Mouse (Mus musculus) cerebellum, postnatal 14 days (tissue): Measurements from ENCODE around the gene Slc25a21.

Source experiments
- DNase-seq, 2 experiments: peaks; one replicate each; pipeline ENCODE4 v3.0.0; 2021; ENCODE audit warnings: mixed read lengths in 2 of 2

Gene Slc25a21

GRCm38 (mm10) chr12:57184401-57185147 lies 12.7 kb downstream of the Slc25a21 start:
- no peak for DNase-seq

- DNase-seq = no peak
Observed at GRCm38 (mm10) chr12:57179465-57180188, 17.6 kb downstream of the Slc25a21 start.

GRCm38 (mm10) chr12:57178818-57179217 lies 18.5 kb downstream of the Slc25a21 start:
- DNase-seq = no peak

GRCm38 (mm10) chr12:57163294-57163693 lies 34.0 kb downstream of the Slc25a21 start:
- DNase-seq = no peak

GRCm38 (mm10) chr12:57162840-57163239 lies 34.4 kb downstream of the Slc25a21 start:
- DNase-seq = no peak

GRCm38 (mm10) chr12:57159904-57160303 lies 37.4 kb downstream of the Slc25a21 start:
- no peak for DNase-seq

GRCm38 (mm10) chr12:57158266-57158665 lies 39.0 kb downstream of the Slc25a21 start:
- DNase-seq = no peak

GRCm38 (mm10) chr12:57138937-57139336 lies 58.3 kb downstream of the Slc25a21 start:
- DNase-seq = no peak

- no peak for DNase-seq
Observed at GRCm38 (mm10) chr12:57137809-57138208, 59.5 kb downstream of the Slc25a21 start.

- no peak for DNase-seq
Observed at GRCm38 (mm10) chr12:57118602-57119001, 78.7 kb downstream of the Slc25a21 start.

GRCm38 (mm10) chr12:57115516-57115915 lies 81.8 kb downstream of the Slc25a21 start:
- DNase-seq = no peak

GRCm38 (mm10) chr12:57109363-57109762 lies 87.9 kb downstream of the Slc25a21 start:
- DNase-seq = no peak

GRCm38 (mm10) chr12:57102322-57102721 lies 95.0 kb downstream of the Slc25a21 start:
- no peak for DNase-seq

- no peak for DNase-seq
Observed at GRCm38 (mm10) chr12:57100549-57100948, 96.7 kb downstream of the Slc25a21 start.

GRCm38 (mm10) chr12:57099066-57099465 lies 98.2 kb downstream of the Slc25a21 start:
- DNase-seq = no peak

GRCm38 (mm10) chr12:57098371-57098770 lies 98.9 kb downstream of the Slc25a21 start:
- no peak for DNase-seq

GRCm38 (mm10) chr12:57093107-57093506 lies 104.2 kb downstream of the Slc25a21 start:
- no peak for DNase-seq

GRCm38 (mm10) chr12:57084519-57084918 lies 112.8 kb downstream of the Slc25a21 start:
- DNase-seq = no peak

- no peak for DNase-seq
Observed at GRCm38 (mm10) chr12:57083533-57083932, 113.7 kb downstream of the Slc25a21 start.

- no peak for DNase-seq
Observed at GRCm38 (mm10) chr12:57076606-57077005, 120.7 kb downstream of the Slc25a21 start.

- no peak for DNase-seq
Observed at GRCm38 (mm10) chr12:57072616-57073015, 124.7 kb downstream of the Slc25a21 start.

GRCm38 (mm10) chr12:57068607-57069006 lies 128.7 kb downstream of the Slc25a21 start:
- DNase-seq = no peak

GRCm38 (mm10) chr12:57019737-57020136 lies 177.5 kb downstream of the Slc25a21 start:
- no peak for DNase-seq

GRCm38 (mm10) chr12:57016845-57017244 lies 180.4 kb downstream of the Slc25a21 start:
- DNase-seq = no peak
